Comparison of ENCODE assay signal across 9 mouse cellular contexts in the genomic region with DNA sequence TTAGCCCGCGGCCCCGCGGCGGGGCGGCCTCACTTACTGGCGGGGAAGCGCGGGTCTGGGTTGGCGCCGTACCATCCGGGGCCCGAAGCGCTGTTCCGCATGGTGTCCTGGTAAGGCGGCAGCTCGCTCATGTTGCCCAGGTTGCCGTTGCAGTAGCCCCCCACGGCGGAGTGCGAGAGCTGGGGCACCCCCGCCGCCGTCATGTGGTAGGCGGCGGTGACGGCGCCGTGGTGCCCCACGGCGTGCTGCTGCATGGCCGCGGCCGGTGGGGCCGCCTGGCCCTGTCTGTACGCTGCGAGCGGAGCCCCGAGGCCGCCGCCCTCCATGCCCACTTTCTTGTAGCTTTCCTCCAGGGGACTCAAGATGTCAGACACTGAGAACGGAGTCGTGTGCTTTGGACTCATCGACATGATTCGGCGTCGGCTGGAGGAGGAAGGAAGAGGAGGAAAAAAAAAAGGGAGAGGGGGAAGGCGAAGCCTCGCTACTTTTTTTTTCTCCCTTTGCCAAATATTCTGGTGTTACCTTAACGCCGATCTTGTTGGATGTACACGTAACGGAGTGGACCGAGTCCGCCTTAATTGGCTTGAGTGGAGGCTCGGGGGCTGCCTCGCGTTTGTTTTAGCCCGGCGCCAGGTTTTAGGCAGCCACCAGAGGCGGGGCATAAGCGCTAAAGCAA. TPM values are rescaled to one million over a fixed set of nuclear protein-coding genes. Genes with fewer than 3 reads are reported as not detected.
A peak's percentile ranks its signal among the peaks of the same experiment; 100 is the strongest.
DNase-seq lines count a peak whose midpoint lies in the region; ATAC-seq lines count a peak whose summit lies in the region.
"Had no signal": no experiment of that assay in that cellular context is flagged by ENCODE, and none has a peak within 500 bp of the region (broad histone marks: within the 10 kb centered on the region; RNA-seq: fewer than 3 reads in every experiment).

No protein-coding gene starts in this region.

- peaks cover 93% of the 10 kb centered on the region for H3K27me3 ChIP-seq in forebrain, embryonic 11.5 days (ENCODE audit: control insufficient read depth, insufficient read depth, low read length)
- H3K27me3 ChIP-seq in liver, embryonic 12.5 days (replicated peaks), result peaks cover 100% of the 10 kb centered on the region

- H3K9ac ChIP-seq in forebrain, embryonic 11.5 days (ENCODE audit: low read length), result peak overlapping the region; percentile 63
- no peak overlapping the region for H3K9ac ChIP-seq in liver, embryonic 12.5 days

- ATAC-seq in forebrain, embryonic 11.5 days (replicated peaks; ENCODE audit: low FRiP score), result 0 out of 2 replicates have a peak, but pooled peaks have one; percentile 16
- ATAC-seq in liver, embryonic 12.5 days, result no peak

- H3K9me3 ChIP-seq in forebrain, embryonic 11.5 days (ENCODE audit: control insufficient read depth, low read length), result no peaks in the 10 kb centered on the region
- no peaks in the 10 kb centered on the region for H3K9me3 ChIP-seq in liver, embryonic 12.5 days (replicated peaks)

- peak overlapping the region; percentile 73 for H3K27ac ChIP-seq in forebrain, embryonic 11.5 days (ENCODE audit: low read depth, low read length)
- H3K27ac ChIP-seq in liver, embryonic 12.5 days, result no peak overlapping the region

- 0 out of 2 replicates have a peak, but pooled peaks cover 3% of the 10 kb centered on the region for H3K4me1 ChIP-seq in forebrain, embryonic 11.5 days (replicated peaks; ENCODE audit: control insufficient read depth, insufficient read depth, low read length)
- no peaks in the 10 kb centered on the region for H3K4me1 ChIP-seq in liver, embryonic 12.5 days

- peak; percentile 81 for DNase-seq in heart, adult 11 months
- DNase-seq in heart, adult 18-20 months, result no peak
- no peak for DNase-seq in forebrain, embryonic 11.5 days (ENCODE audit: low spot score)
- peak; percentile 68 for DNase-seq in neural tube, embryonic 10.5 days (ENCODE audit: extremely low spot score, low spot score)
- no peak for DNase-seq in gastrocnemius, postnatal 4 days (ENCODE audit: low spot score in 2 of 2)
- DNase-seq in left cerebral cortex, adult 11 months (ENCODE audit: low spot score), result no peak
- no peak for DNase-seq in cerebellum, adult 11-12 months

- H3K4me2 ChIP-seq in forebrain, embryonic 11.5 days (ENCODE audit: low read depth, low read length, severe bottlenecking), result peak overlapping the region; percentile 30
- H3K4me2 ChIP-seq in liver, embryonic 12.5 days, result peak overlapping the region; percentile 50

- H3K36me3 ChIP-seq in forebrain, embryonic 11.5 days (ENCODE audit: control insufficient read depth, insufficient read depth, low read length), result no peaks in the 10 kb centered on the region; the same call in 1 of the 2 replicates
- no peaks in the 10 kb centered on the region for H3K36me3 ChIP-seq in liver, embryonic 12.5 days

- under 1% methylated on average over 61 of the region's 62 CpGs for WGBS in forebrain, embryonic 11.5 days
- 1% methylated on average over 61 of the region's 62 CpGs for WGBS in liver, embryonic 12.5 days (ENCODE audit: insufficient replicate concordance)

- peak overlapping the region; percentile 40 for H3K4me3 ChIP-seq in forebrain, embryonic 11.5 days (ENCODE audit: low read depth, low read length)
- H3K4me3 ChIP-seq in liver, embryonic 12.5 days, result peak overlapping the region; percentile 29

RNA-seq across cellular contexts. Expression of a gene that starts 1.9 kb away (rescaled TPM):
- under 1 TPM in 1 of 2 experiments, not detected in 1; 0.26 TPM for total RNA-seq in heart, adult 18-20 months (2021)
- 36.6 and 45.7 TPM in 2 replicates for polyA plus RNA-seq in forebrain, embryonic 11.5 days (2014; fragmentation: Nextera tagmentation; extraction: Ambion mirVana)
- polyA plus RNA-seq in liver, embryonic 12.5 days (2016; fragmentation: Nextera tagmentation; extraction: Ambion mirVana), result not detected in 2 replicates
- not detected for total RNA-seq in gastrocnemius, postnatal 4 days (2021)
- polyA plus RNA-seq: testis, adult 2 months had no signal

Comparison
In these comparisons a context has a peak if more than half of its experiments do, and no peak if none do; other contexts are left out.
1. DNase-seq: peak in heart, adult 11 months (single experiment) and neural tube, embryonic 10.5 days (single experiment); none in heart, adult 18-20 months (0 of 2), forebrain, embryonic 11.5 days (single experiment), gastrocnemius, postnatal 4 days (0 of 2), left cerebral cortex, adult 11 months (single experiment) and cerebellum, adult 11-12 months (single experiment).